In genomic region chr8:88521541-88522414, GRCm38 (mm10) we compare ENCODE assay signal across 9 mouse cellular contexts. TPM values are rescaled to one million over a fixed set of nuclear protein-coding genes. Genes with fewer than 3 reads are reported as not detected.
A peak's percentile ranks its signal among the peaks of the same experiment; 100 is the strongest.
DNase-seq lines count a peak whose midpoint lies in the region; ATAC-seq and TF ChIP-seq lines count a peak whose summit lies in the region.
"Had no signal": no experiment of that assay in that cellular context is flagged by ENCODE, and none has a peak within 500 bp of the region (broad histone marks: within the 10 kb centered on the region; RNA-seq: fewer than 3 reads in every experiment).

No protein-coding gene starts in this region.

- no peak for TF ChIP-seq POLR2A in small intestine, adult 2 months (IDR thresholded peaks at IDR 0.05; ENCODE audit: low read depth, low read length)

- no peaks in the 10 kb centered on the region; a peak in 1 of 4 replicates for H3K4me1 ChIP-seq in liver, embryonic 14.5 days (replicated peaks; ENCODE audit: control insufficient read depth in 2 of 2, insufficient read depth in 2 of 2, low read length in 1 of 2)
- no peaks in the 10 kb centered on the region for H3K4me1 ChIP-seq in small intestine, adult 2 months (ENCODE audit: control insufficient read depth, insufficient read depth, insufficient read length, low read length)

- ATAC-seq in liver, embryonic 14.5 days (ENCODE audit: insufficient read depth): no peak; the same call in 1 of the 2 replicates

- 1% methylated on average over 33 of the region's 65 CpGs for WGBS in liver, embryonic 14.5 days (ENCODE audit: insufficient replicate concordance)
- WGBS in small intestine, adult 2 months: 1% methylated on average over 62 of the region's 65 CpGs

- H3K9ac ChIP-seq in liver, embryonic 14.5 days (replicated peaks): no peak overlapping the region

- H3K9me3 ChIP-seq in liver, embryonic 14.5 days (ENCODE audit: control insufficient read depth, low read length): no peaks in the 10 kb centered on the region

- DNase-seq in gastrocnemius, postnatal 14 days: peak; percentile 15
- no peak for DNase-seq in gastrocnemius, postnatal 10 days
- DNase-seq in CD4-positive helper T cell, adult 2 months (ENCODE audit: low read depth, low spot score): peak; percentile 38
- DNase-seq in cerebellum, postnatal 14 days: peak; percentile 59 to 65
- DNase-seq in heart, postnatal 10 days: peak; percentile 14 to 52
- no peak for DNase-seq in liver, embryonic 14.5 days (ENCODE audit: low read depth in 3 of 3, low spot score in 3 of 3)
- DNase-seq in frontal cortex, adult 2 months (ENCODE audit: extremely low spot score in 1 of 2, low spot score in 1 of 2): no peak

- H3K27ac ChIP-seq in liver, embryonic 14.5 days: no peak overlapping the region
- H3K27ac ChIP-seq in small intestine, adult 2 months (ENCODE audit: insufficient read depth, low read depth, low read length): peak overlapping the region; percentile 23; the same call in 1 of the 2 replicates

- peak overlapping the region; percentile 40 to 41 for H3K4me3 ChIP-seq in liver, embryonic 14.5 days (ENCODE audit: insufficient read depth in 1 of 2, low read depth in 2 of 2, low read length in 2 of 2)
- peak overlapping the region; percentile 69 for H3K4me3 ChIP-seq in small intestine, adult 2 months (ENCODE audit: low read depth, low read length)

- TF ChIP-seq EP300 in liver, embryonic 14.5 days (IDR thresholded peaks at IDR 0.05; ENCODE audit: low read depth): no peak

- intact Hi-C loops in gastrocnemius, postnatal 14 days (cut with DNase I; ENCODE audit: low total_unique reads): no loop called here
- intact Hi-C loops in heart, postnatal 10 days (cut with DNase I): loop anchor here (2.0 to 5.0 kb wide), 2 partner anchors 99 to 159 kb away; partner anchors contain the start of gene Brd7

- peaks cover 40% of the 10 kb centered on the region for H3K27me3 ChIP-seq in liver, embryonic 14.5 days (ENCODE audit: control insufficient read depth, insufficient read depth, low read length)
- H3K27me3 ChIP-seq in small intestine, adult 2 months (ENCODE audit: control insufficient read depth, insufficient read depth, low read length): peaks cover 14% of the 10 kb centered on the region

- TF ChIP-seq CTCF in liver, embryonic 14.5 days (IDR thresholded peaks at IDR 0.05; ENCODE audit: low read depth): no peak
- TF ChIP-seq CTCF in small intestine, adult 2 months (IDR thresholded peaks at IDR 0.05; ENCODE audit: extremely low read depth, insufficient read length, insufficient replicate concordance, low read depth, low read length): no peak

- peak overlapping the region; percentile 61 for H3K4me2 ChIP-seq in liver, embryonic 14.5 days (ENCODE audit: low read depth)

- H3K36me3 ChIP-seq in liver, embryonic 14.5 days (replicated peaks; ENCODE audit: control insufficient read depth, insufficient read depth, low read depth): no peaks in the 10 kb centered on the region
- no peaks in the 10 kb centered on the region for H3K36me3 ChIP-seq in small intestine, adult 2 months (ENCODE audit: control insufficient read depth, insufficient read depth, low read length)
- H3K36me3 ChIP-seq: G1E had no signal

RNA-seq across cellular contexts. Expression of gene Nkd1, which starts 0.6 kb away (rescaled TPM):
- total RNA-seq in gastrocnemius, postnatal 14 days (2021): 1 to 10 TPM; 3.1 to 4.5 TPM
- total RNA-seq in gastrocnemius, postnatal 10 days (2021): 1 to 10 TPM; 6.5 to 8.2 TPM
- total RNA-seq in heart, postnatal 10 days (2021): 1 to 10 TPM; 5.1 to 5.4 TPM
- polyA plus RNA-seq in liver, embryonic 14.5 days (2012; rRNA removed): 0.97 and 1.1 TPM in 2 replicates
- 0.96 and 1.1 TPM in 2 replicates for polyA plus RNA-seq in liver, embryonic 14.5 days (2014; fragmentation: Nextera tagmentation; extraction: Ambion mirVana)
- polyA plus RNA-seq in small intestine, adult 2 months (2012; rRNA removed): 13.1 and 18.3 TPM in 2 replicates
- polyA plus RNA-seq in frontal cortex, adult 2 months (2012; rRNA removed): 23.1 and 26.6 TPM in 2 replicates
- polyA plus RNA-seq: G1E had no signal

Comparison
In these comparisons a context has a peak if more than half of its experiments do, and no peak if none do; other contexts are left out.
1. DNase-seq: peak in gastrocnemius, postnatal 14 days (single experiment), CD4-positive helper T cell, adult 2 months (single experiment), cerebellum, postnatal 14 days (2 of 2) and heart, postnatal 10 days (2 of 2); none in gastrocnemius, postnatal 10 days (single experiment), liver, embryonic 14.5 days (0 of 3) and frontal cortex, adult 2 months (0 of 2).